Mouse (Mus musculus): ENCODE data around the gene Piga.

DNA sequence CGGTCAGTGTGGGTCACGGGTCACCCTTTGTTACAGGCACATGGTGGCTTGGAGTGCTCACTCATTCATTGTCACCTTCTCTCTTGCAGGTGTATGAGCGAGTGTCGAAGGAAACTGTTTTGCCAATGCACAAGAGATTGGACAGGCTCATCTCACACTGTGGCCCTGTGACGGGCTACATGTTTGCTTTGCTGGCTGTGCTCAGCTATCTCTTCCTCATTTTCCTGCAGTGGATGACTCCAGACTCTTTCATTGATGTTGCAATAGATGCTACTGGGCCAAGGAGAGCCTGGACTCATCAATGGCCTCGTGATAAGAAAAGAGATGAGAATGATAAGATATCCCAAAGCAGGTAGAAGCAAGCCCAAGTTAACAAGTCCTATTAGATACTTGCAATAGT lies 12.0 kb downstream of the Piga start:
- TF ChIP-seq CTCF (IDR thresholded peaks at IDR 0.05; ENCODE audit: insufficient read depth, low read depth, low read length) (no peak), POLR2A (IDR thresholded peaks at IDR 0.05; ENCODE audit: insufficient read depth, low read depth, low read length) (no peak)

All from olfactory bulb, adult 2 months (tissue).